Mouse (Mus musculus) midbrain, postnatal 0 days (tissue): ENCODE results near the gene Zfp446. TPM values are rescaled to one million over a fixed set of nuclear protein-coding genes. Genes with fewer than 3 reads are reported as not detected.

ENCODE experiments used
- ATAC-seq: fragments of 200-750 bp; cut with Nextera tagmentation; 2 replicates; pipeline ENCODE4 v1.8.0; 2017; ENCODE audit warnings: moderate number of reproducible peaks, mild to moderate bottlenecking, moderate TSS enrichment, moderate library complexity; ENCODE audit not compliant: low FRiP score
- DNase-seq: peaks from one replicate; pipeline ENCODE4 v3.0.0-alpha.2; 2015; ENCODE audit warnings: low spot score
- H3K27ac ChIP-seq: fragments of 300-500 bp; sonication (generic); 2 replicates; pipeline ENCODE4 v1.5.1; 2014; ENCODE audit warnings: low read depth, mild to moderate bottlenecking, low read length, mixed read lengths
- H3K27me3 ChIP-seq: fragments of 300-500 bp; sonication (generic); 2 replicates; pipeline ENCODE4 v1.6.1; 2014; ENCODE audit warnings: low read length, control low read depth, mixed read lengths; ENCODE audit not compliant: insufficient read depth
- H3K36me3 ChIP-seq: fragments of 300-500 bp; sonication (generic); 2 replicates; pipeline ENCODE4 v1.6.1; 2014; ENCODE audit warnings: low read length, control low read depth, mixed read lengths; ENCODE audit not compliant: insufficient read depth
- H3K4me1 ChIP-seq: fragments of 300-500 bp; sonication (generic); 2 replicates; pipeline ENCODE4 v1.6.1; 2014; ENCODE audit warnings: mild to moderate bottlenecking, control low read depth, antibody characterized with exemption, low read length, mixed read lengths; ENCODE audit not compliant: insufficient read depth
- H3K4me2 ChIP-seq: fragments of 300-500 bp; sonication (generic); 2 replicates; pipeline ENCODE4 v1.6.1; 2014; ENCODE audit warnings: low read depth, mild to moderate bottlenecking, low read length, mixed read lengths; ENCODE audit not compliant: poor library complexity, severe bottlenecking
- H3K4me3 ChIP-seq: fragments of 300-500 bp; sonication (generic); 2 replicates; pipeline ENCODE4 v1.5.1; 2014; ENCODE audit warnings: low read depth, mild to moderate bottlenecking, low read length, moderate library complexity
- H3K9ac ChIP-seq: fragments of 300-500 bp; sonication (generic); replicated peaks from 2 replicates; pipeline ENCODE4 v1.6.1; 2014; ENCODE audit warnings: mild to moderate bottlenecking, low read length, moderate library complexity, mixed read lengths; ENCODE audit not compliant: poor library complexity, severe bottlenecking
- H3K9me3 ChIP-seq: fragments of 300-500 bp; sonication (generic); 2 replicates; pipeline ENCODE4 v1.6.1; 2016; ENCODE audit warnings: low read length, control low read depth
- CTCF ChIP-seq: IDR thresholded peaks from 2 replicates; pipeline ENCODE4 v1.5.1; 2016; ENCODE audit warnings: antibody characterized with exemption, mild to moderate bottlenecking
- WGBS: fragments of 180-500 bp; shearing (Covaris S2); extraction: QIAGEN DNeasy Blood & Tissue Kit; methylation state at CpG from one replicate; pipeline ENCODE4 v1.1.7; 2014; 5-methylcytosine and 5-hydroxymethylcytosine counted together
- polyA plus RNA-seq: library from polyadenylated mRNA; unstranded; fragments of >200 nt; fragmentation: Nextera tagmentation; extraction: Ambion mirVana; gene quantifications from 2 replicates; pipeline ENCODE4 v1.2.1, GENCODE M21; 2015
- total RNA-seq: library from RNA; depleted of rRNA; stranded (reverse); fragments of >200 nt; gene quantifications from 2 replicates; pipeline ENCODE4 v1.2.3, GENCODE M21; 2014

Gene Zfp446
- total and polyA plus RNA-seq, 2 experiments from 2014 or later, result 8.9 to 11.9 TPM

GRCm38 (mm10) chr7:12979776-12980175 is 2.1 kb downstream of the Zfp446 start:
- H3K27me3 ChIP-seq, result no peaks in the 10 kb centered on the region
- no peak for DNase-seq
- ATAC-seq, result no peak
- H3K4me3 ChIP-seq, result no peak overlapping the region
- H3K9me3 ChIP-seq, result no peaks in the 10 kb centered on the region
- H3K4me2 ChIP-seq, result no peak overlapping the region
- no peak for TF ChIP-seq CTCF
- WGBS, result 79% methylated on average over 6 of the region's 6 CpGs
- H3K36me3 ChIP-seq, result peaks cover 11% of the 10 kb centered on the region
- H3K27ac ChIP-seq, result no peak overlapping the region
- H3K9ac ChIP-seq, result no peak overlapping the region
- H3K4me1 ChIP-seq, result peaks cover 7% of the 10 kb centered on the region; the same call in 1 of the 2 replicates

- no peak for TF ChIP-seq CTCF
- H3K4me2 ChIP-seq, result no peak overlapping the region
- no peaks in the 10 kb centered on the region for H3K27me3 ChIP-seq
- no peak overlapping the region for H3K27ac ChIP-seq
- WGBS, result 94% methylated on average over 7 of the region's 7 CpGs
- no peak overlapping the region for H3K4me3 ChIP-seq
- ATAC-seq, result no peak
- DNase-seq, result no peak
- peaks cover 11% of the 10 kb centered on the region for H3K36me3 ChIP-seq
- H3K9ac ChIP-seq, result no peak overlapping the region
- peaks cover 7% of the 10 kb centered on the region; the same call in 1 of the 2 replicates for H3K4me1 ChIP-seq
- H3K9me3 ChIP-seq, result no peaks in the 10 kb centered on the region
Measured at GRCm38 (mm10) chr7:12980291-12980690, 2.6 kb downstream of the Zfp446 start.

GRCm38 (mm10) chr7:12985724-12986123 is 8.1 kb downstream of the Zfp446 start:
- Histone ChIP-seq H3K4me1 (no peaks in the 10 kb centered on the region), H3K27me3 (no peaks in the 10 kb centered on the region), H3K4me2 (no peak overlapping the region), H3K9ac (no peak overlapping the region), H3K27ac (no peak overlapping the region), H3K4me3 (no peak overlapping the region), H3K9me3 (no peaks in the 10 kb centered on the region), H3K36me3 (peaks cover 11% of the 10 kb centered on the region)
- DNase-seq, result no peak
- 91% methylated on average over 1 of the region's 1 CpGs for WGBS
- ATAC-seq, result no peak
- TF ChIP-seq CTCF, result no peak

GRCm38 (mm10) chr7:12986906-12987305 is 9.3 kb downstream of the Zfp446 start:
- Histone ChIP-seq H3K4me1 (no peaks in the 10 kb centered on the region), H3K27ac (no peak overlapping the region), H3K27me3 (no peaks in the 10 kb centered on the region), H3K9ac (no peak overlapping the region), H3K4me3 (no peak overlapping the region), H3K36me3 (peaks cover 6% of the 10 kb centered on the region), H3K9me3 (no peaks in the 10 kb centered on the region), H3K4me2 (no peak overlapping the region)
- no peak for TF ChIP-seq CTCF
- no peak for ATAC-seq
- 88% methylated on average over 8 of the region's 8 CpGs for WGBS
- no peak for DNase-seq

- 86% methylated on average over 8 of the region's 8 CpGs for WGBS
- TF ChIP-seq CTCF, result no peak
- no peaks in the 10 kb centered on the region for H3K4me1 ChIP-seq
Measured at GRCm38 (mm10) chr7:12987409-12988189, 10.0 kb downstream of the Zfp446 start.

GRCm38 (mm10) chr7:12992222-12992621 is 14.6 kb downstream of the Zfp446 start:
- TF ChIP-seq CTCF, result peak; percentile 39
- Histone ChIP-seq H3K27ac (no peak overlapping the region), H3K27me3 (no peaks in the 10 kb centered on the region), H3K4me1 (no peaks in the 10 kb centered on the region), H3K4me2 (no peak overlapping the region), H3K9ac (no peak overlapping the region), H3K36me3 (no peaks in the 10 kb centered on the region), H3K4me3 (no peak overlapping the region), H3K9me3 (no peaks in the 10 kb centered on the region)
- ATAC-seq, result no peak
- DNase-seq, result no peak
- 2% methylated on average over 3 of the region's 3 CpGs for WGBS

More at GRCm38 (mm10) chr7:12987409-12988189, 10.0 kb downstream of the Zfp446 start:
- no peak overlapping the region for H3K9ac ChIP-seq
- H3K4me2 ChIP-seq, result no peak overlapping the region
- H3K27me3 ChIP-seq, result no peaks in the 10 kb centered on the region
- no peak for DNase-seq
- H3K4me3 ChIP-seq, result no peak overlapping the region
- no peak for ATAC-seq
- no peaks in the 10 kb centered on the region for H3K9me3 ChIP-seq
- no peaks in the 10 kb centered on the region; the same call in 1 of the 2 replicates for H3K36me3 ChIP-seq
- no peak overlapping the region for H3K27ac ChIP-seq
